Mouse (Mus musculus): ENCODE measurements at regions not wholly inside any gene's neighbourhood (a gene's known extent, or its start where the extent isn't known, plus 50 kb on each side); places are given as distances from the start of the nearest gene placed in this dataset.

- Histone ChIP-seq H3K9me3 (ENCODE audit: control insufficient read depth, low read length) (no peaks in the 10 kb centered on the region), H3K36me3 (ENCODE audit: control insufficient read depth, insufficient read depth, low read length) (no peaks in the 10 kb centered on the region), H3K4me2 (replicated peaks; ENCODE audit: low read depth, low read length) (no peak overlapping the region), H3K27ac (ENCODE audit: low read depth, low read length) (no peak overlapping the region), H3K27me3 (ENCODE audit: control insufficient read depth, insufficient read depth, low read length) (no peaks in the 10 kb centered on the region), H3K9ac (ENCODE audit: low read depth, low read length) (no peak overlapping the region), H3K4me1 (ENCODE audit: control insufficient read depth, insufficient read depth, low read length) (no peaks in the 10 kb centered on the region), H3K4me3 (ENCODE audit: low read length) (no peak overlapping the region)
- 59% methylated on average over 4 of the region's 4 CpGs for WGBS
- ATAC-seq (ENCODE audit: low FRiP score, low TSS enrichment) = no peak
Measured at GRCm38 (mm10) chr2:137758389-137758788, 498.0 kb upstream of the Btbd3 start.

- H3K9ac ChIP-seq (ENCODE audit: low read depth, low read length) = no peak overlapping the region
- 57% methylated on average over 13 of the region's 13 CpGs for WGBS
- no peaks in the 10 kb centered on the region for H3K9me3 ChIP-seq (ENCODE audit: control insufficient read depth, low read length)
- H3K36me3 ChIP-seq (ENCODE audit: control insufficient read depth, insufficient read depth, low read length) = no peaks in the 10 kb centered on the region
- H3K4me2 ChIP-seq (replicated peaks; ENCODE audit: low read depth, low read length) = no peak overlapping the region
- H3K27me3 ChIP-seq (ENCODE audit: control insufficient read depth, insufficient read depth, low read length) = no peaks in the 10 kb centered on the region
- H3K27ac ChIP-seq (ENCODE audit: low read depth, low read length) = no peak overlapping the region
- no peaks in the 10 kb centered on the region for H3K4me1 ChIP-seq (ENCODE audit: control insufficient read depth, insufficient read depth, low read length)
- no peak overlapping the region for H3K4me3 ChIP-seq (ENCODE audit: low read length)
- ATAC-seq (ENCODE audit: low FRiP score, low TSS enrichment) = no peak
Measured at GRCm38 (mm10) chr2:137757231-137758212, 498.8 kb upstream of the Btbd3 start.

- Histone ChIP-seq H3K27ac (ENCODE audit: low read depth, low read length) (no peak overlapping the region), H3K9me3 (ENCODE audit: control insufficient read depth, low read length) (no peaks in the 10 kb centered on the region), H3K9ac (ENCODE audit: low read depth, low read length) (no peak overlapping the region), H3K4me1 (ENCODE audit: control insufficient read depth, insufficient read depth, low read length) (no peaks in the 10 kb centered on the region), H3K27me3 (ENCODE audit: control insufficient read depth, insufficient read depth, low read length) (no peaks in the 10 kb centered on the region), H3K4me2 (replicated peaks; ENCODE audit: low read depth, low read length) (no peak overlapping the region), H3K4me3 (ENCODE audit: low read length) (no peak overlapping the region), H3K36me3 (ENCODE audit: control insufficient read depth, insufficient read depth, low read length) (no peaks in the 10 kb centered on the region)
- WGBS = 4% methylated on average over 3 of the region's 3 CpGs
- peak; percentile 39; the same call in 1 of the 2 replicates for ATAC-seq (ENCODE audit: low FRiP score, low TSS enrichment)
Measured at GRCm38 (mm10) chr2:137756220-137756619, 500.1 kb upstream of the Btbd3 start.

- Histone ChIP-seq H3K4me3 (ENCODE audit: low read length) (no peak overlapping the region), H3K27ac (ENCODE audit: low read depth, low read length) (no peak overlapping the region), H3K36me3 (ENCODE audit: control insufficient read depth, insufficient read depth, low read length) (no peaks in the 10 kb centered on the region), H3K4me1 (ENCODE audit: control insufficient read depth, insufficient read depth, low read length) (no peaks in the 10 kb centered on the region), H3K9ac (ENCODE audit: low read depth, low read length) (no peak overlapping the region), H3K4me2 (replicated peaks; ENCODE audit: low read depth, low read length) (no peak overlapping the region), H3K9me3 (ENCODE audit: control insufficient read depth, low read length) (no peaks in the 10 kb centered on the region), H3K27me3 (ENCODE audit: control insufficient read depth, insufficient read depth, low read length) (no peaks in the 10 kb centered on the region)
- 95% methylated on average over 3 of the region's 3 CpGs for WGBS
- ATAC-seq (ENCODE audit: low FRiP score, low TSS enrichment) = no peak
Measured at GRCm38 (mm10) chr2:137754481-137754880, 501.9 kb upstream of the Btbd3 start.

GRCm38 (mm10) chr2:137732410-137732809, 524.0 kb upstream of the Btbd3 start:
- ATAC-seq (ENCODE audit: low FRiP score, low TSS enrichment) = peak; percentile 70; the same call in 1 of the 2 replicates
- 11% methylated on average over 2 of the region's 2 CpGs for WGBS
- Histone ChIP-seq H3K4me3 (ENCODE audit: low read length) (no peak overlapping the region), H3K27ac (ENCODE audit: low read depth, low read length) (no peak overlapping the region), H3K27me3 (ENCODE audit: control insufficient read depth, insufficient read depth, low read length) (no peaks in the 10 kb centered on the region), H3K4me1 (ENCODE audit: control insufficient read depth, insufficient read depth, low read length) (no peaks in the 10 kb centered on the region), H3K9me3 (ENCODE audit: control insufficient read depth, low read length) (no peaks in the 10 kb centered on the region), H3K36me3 (ENCODE audit: control insufficient read depth, insufficient read depth, low read length) (no peaks in the 10 kb centered on the region), H3K9ac (ENCODE audit: low read depth, low read length) (no peak overlapping the region), H3K4me2 (replicated peaks; ENCODE audit: low read depth, low read length) (no peak overlapping the region)

GRCm38 (mm10) chr2:137730472-137730931, 525.9 kb upstream of the Btbd3 start:
- H3K9me3 ChIP-seq (ENCODE audit: control insufficient read depth, low read length) = no peaks in the 10 kb centered on the region
- H3K27me3 ChIP-seq (ENCODE audit: control insufficient read depth, insufficient read depth, low read length) = no peaks in the 10 kb centered on the region
- H3K9ac ChIP-seq (ENCODE audit: low read depth, low read length) = no peak overlapping the region
- ATAC-seq (ENCODE audit: low FRiP score, low TSS enrichment) = no peak
- H3K4me3 ChIP-seq (ENCODE audit: low read length) = no peak overlapping the region
- H3K4me2 ChIP-seq (replicated peaks; ENCODE audit: low read depth, low read length) = no peak overlapping the region
- WGBS = 81% methylated on average over 12 of the region's 12 CpGs
- H3K4me1 ChIP-seq (ENCODE audit: control insufficient read depth, insufficient read depth, low read length) = no peaks in the 10 kb centered on the region
- no peak overlapping the region for H3K27ac ChIP-seq (ENCODE audit: low read depth, low read length)
- no peaks in the 10 kb centered on the region for H3K36me3 ChIP-seq (ENCODE audit: control insufficient read depth, insufficient read depth, low read length)

GRCm38 (mm10) chr2:137729871-137730270, 526.5 kb upstream of the Btbd3 start:
- H3K27me3 ChIP-seq (ENCODE audit: control insufficient read depth, insufficient read depth, low read length) = no peaks in the 10 kb centered on the region
- H3K9me3 ChIP-seq (ENCODE audit: control insufficient read depth, low read length) = no peaks in the 10 kb centered on the region
- H3K4me2 ChIP-seq (replicated peaks; ENCODE audit: low read depth, low read length) = no peak overlapping the region
- no peak overlapping the region for H3K27ac ChIP-seq (ENCODE audit: low read depth, low read length)
- H3K36me3 ChIP-seq (ENCODE audit: control insufficient read depth, insufficient read depth, low read length) = no peaks in the 10 kb centered on the region
- H3K9ac ChIP-seq (ENCODE audit: low read depth, low read length) = no peak overlapping the region
- WGBS = 67% methylated on average over 6 of the region's 6 CpGs
- no peaks in the 10 kb centered on the region for H3K4me1 ChIP-seq (ENCODE audit: control insufficient read depth, insufficient read depth, low read length)
- H3K4me3 ChIP-seq (ENCODE audit: low read length) = no peak overlapping the region
- no peak for ATAC-seq (ENCODE audit: low FRiP score, low TSS enrichment)

- no peaks in the 10 kb centered on the region for H3K9me3 ChIP-seq (ENCODE audit: control insufficient read depth, low read length)
- H3K27me3 ChIP-seq (ENCODE audit: control insufficient read depth, insufficient read depth, low read length) = no peaks in the 10 kb centered on the region
- no peak overlapping the region for H3K9ac ChIP-seq (ENCODE audit: low read depth, low read length)
- ATAC-seq (ENCODE audit: low FRiP score, low TSS enrichment) = no peak
- H3K36me3 ChIP-seq (ENCODE audit: control insufficient read depth, insufficient read depth, low read length) = no peaks in the 10 kb centered on the region
- no peak overlapping the region for H3K4me3 ChIP-seq (ENCODE audit: low read length)
- WGBS = 16% methylated on average over 4 of the region's 4 CpGs
- H3K4me2 ChIP-seq (replicated peaks; ENCODE audit: low read depth, low read length) = no peak overlapping the region
- H3K4me1 ChIP-seq (ENCODE audit: control insufficient read depth, insufficient read depth, low read length) = no peaks in the 10 kb centered on the region
- H3K27ac ChIP-seq (ENCODE audit: low read depth, low read length) = no peak overlapping the region
Measured at GRCm38 (mm10) chr2:137729207-137729606, 527.2 kb upstream of the Btbd3 start.

- H3K27ac ChIP-seq (ENCODE audit: low read depth, low read length) = no peak overlapping the region
- no peaks in the 10 kb centered on the region for H3K9me3 ChIP-seq (ENCODE audit: control insufficient read depth, low read length)
- H3K4me3 ChIP-seq (ENCODE audit: low read length) = no peak overlapping the region
- H3K4me2 ChIP-seq (replicated peaks; ENCODE audit: low read depth, low read length) = no peak overlapping the region
- 90% methylated on average over 1 of the region's 1 CpGs for whole genome bisulfite sequencing
- no peak overlapping the region for H3K9ac ChIP-seq (ENCODE audit: low read depth, low read length)
- no peaks in the 10 kb centered on the region for H3K36me3 ChIP-seq (ENCODE audit: control insufficient read depth, insufficient read depth, low read length)
- ATAC-seq (ENCODE audit: low FRiP score, low TSS enrichment) = no peak
- no peaks in the 10 kb centered on the region for H3K27me3 ChIP-seq (ENCODE audit: control insufficient read depth, insufficient read depth, low read length)
- no peaks in the 10 kb centered on the region for H3K4me1 ChIP-seq (ENCODE audit: control insufficient read depth, insufficient read depth, low read length)
Measured at GRCm38 (mm10) chr2:137723651-137724050, 532.7 kb upstream of the Btbd3 start.

Measured in kidney, embryonic 14.5 days (tissue).